In the genomic region with DNA sequence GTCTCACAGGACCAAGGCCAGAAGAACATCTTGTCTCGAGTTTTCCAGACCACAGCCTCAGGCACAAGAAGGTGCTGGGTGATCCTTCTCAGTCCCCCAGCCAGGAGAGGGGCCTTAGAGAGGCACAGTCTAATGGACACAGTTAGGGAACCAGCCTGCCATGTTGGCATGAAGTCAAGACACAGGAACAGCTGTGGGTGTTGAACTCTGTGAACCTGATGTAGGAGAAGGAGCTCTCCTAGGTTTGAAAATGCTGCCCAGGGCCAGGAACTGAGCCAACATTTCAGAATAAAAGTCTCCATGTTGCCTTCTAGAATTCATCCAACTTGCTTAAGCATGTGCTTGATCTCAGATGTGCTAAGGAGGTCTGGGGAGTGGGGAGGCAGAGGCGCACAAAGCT, we compare ENCODE assay signal across 11 mouse cellular contexts. TPM values are rescaled to one million over a fixed set of nuclear protein-coding genes. Genes with fewer than 3 reads are reported as not detected.
DNase-seq lines count a peak whose midpoint lies in the region; ATAC-seq and TF ChIP-seq lines count a peak whose summit lies in the region.
"Had no signal": no experiment of that assay in that cellular context is flagged by ENCODE, and none has a peak within 500 bp of the region (broad histone marks: within the 10 kb centered on the region; RNA-seq: fewer than 3 reads in every experiment).

No protein-coding gene starts in this region.

- peak; percentile 74 for DNase-seq in embryonic facial prominence, embryonic 14.5 days (ENCODE audit: low spot score)
- no peak for DNase-seq in embryonic facial prominence, embryonic 10.5 days (ENCODE audit: low spot score)
- DNase-seq in stomach, postnatal 0 days (ENCODE audit: low spot score): no peak
- peak; percentile 82 for DNase-seq in limb, embryonic 14.5 days (ENCODE audit: low spot score)
- DNase-seq in testis, postnatal 14 days (ENCODE audit: low spot score): peak; percentile 71
- no peak for DNase-seq in urinary bladder, postnatal 36 days (ENCODE audit: low spot score in 2 of 2)
- no peak for DNase-seq in adrenal gland, adult 8-10 months
- DNase-seq: cerebellum, postnatal 36 days had no signal

- no peak for TF ChIP-seq EP300 in stomach, postnatal 0 days (optimal IDR thresholded peaks at IDR 0.05)

- peak; percentile 50; the same call in 1 of the 2 replicates for ATAC-seq in embryonic facial prominence, embryonic 14.5 days (ENCODE audit: low read depth)
- ATAC-seq in stomach, embryonic 16.5 days (ENCODE audit: insufficient read depth, low FRiP score): 0 out of 2 replicates have a peak, but pooled peaks have one; percentile 21
- ATAC-seq in stomach, postnatal 0 days (ENCODE audit: low FRiP score, low TSS enrichment): no peak
- 0 out of 2 replicates have a peak, but pooled peaks have one; percentile 44 for ATAC-seq in limb, embryonic 14.5 days (ENCODE audit: low FRiP score, low read depth)

- no peak overlapping the region for H3K4me3 ChIP-seq in embryonic facial prominence, embryonic 14.5 days (ENCODE audit: low read depth, low read length)
- no peak overlapping the region for H3K4me3 ChIP-seq in embryonic facial prominence, embryonic 10.5 days
- H3K4me3 ChIP-seq in stomach, embryonic 16.5 days (replicated peaks; ENCODE audit: low read length): no peak overlapping the region
- H3K4me3 ChIP-seq in stomach, postnatal 0 days (ENCODE audit: low read depth, low read length): no peak overlapping the region
- H3K4me3 ChIP-seq in limb, embryonic 14.5 days (replicated peaks; ENCODE audit: low read length): no peak overlapping the region
- H3K4me3 ChIP-seq: heart, adult 2 months had no signal

- no peaks in the 10 kb centered on the region for H3K9me3 ChIP-seq in embryonic facial prominence, embryonic 14.5 days (ENCODE audit: control insufficient read depth, low read length)
- H3K9me3 ChIP-seq in embryonic facial prominence, embryonic 10.5 days: no peaks in the 10 kb centered on the region
- no peaks in the 10 kb centered on the region for H3K9me3 ChIP-seq in stomach, embryonic 16.5 days (replicated peaks; ENCODE audit: control insufficient read depth, low read length)
- H3K9me3 ChIP-seq in stomach, postnatal 0 days (ENCODE audit: control insufficient read depth, low read length): no peaks in the 10 kb centered on the region
- H3K9me3 ChIP-seq in limb, embryonic 14.5 days (ENCODE audit: control insufficient read depth, low read length): no peaks in the 10 kb centered on the region

- H3K4me2 ChIP-seq in embryonic facial prominence, embryonic 14.5 days (ENCODE audit: low read depth, low read length): no peak overlapping the region
- H3K4me2 ChIP-seq in stomach, embryonic 16.5 days (ENCODE audit: low read depth, low read length): no peak overlapping the region
- H3K4me2 ChIP-seq in stomach, postnatal 0 days (replicated peaks; ENCODE audit: low read depth): no peak overlapping the region
- H3K4me2 ChIP-seq in limb, embryonic 14.5 days (replicated peaks; ENCODE audit: low read depth, low read length, severe bottlenecking): no peak overlapping the region

- no peak overlapping the region for H3K27ac ChIP-seq in embryonic facial prominence, embryonic 14.5 days (replicated peaks; ENCODE audit: low read depth, low read length)
- H3K27ac ChIP-seq in embryonic facial prominence, embryonic 10.5 days (replicated peaks): no peak overlapping the region
- H3K27ac ChIP-seq in stomach, embryonic 16.5 days (ENCODE audit: low read length): no peak overlapping the region
- no peak overlapping the region for H3K27ac ChIP-seq in stomach, postnatal 0 days (replicated peaks)
- H3K27ac ChIP-seq in limb, embryonic 14.5 days (replicated peaks; ENCODE audit: low read depth, low read length): no peak overlapping the region
- H3K27ac ChIP-seq: heart, adult 2 months; liver, embryonic 14.5 days had no signal

- H3K36me3 ChIP-seq in embryonic facial prominence, embryonic 14.5 days (ENCODE audit: control insufficient read depth, insufficient read depth, low read length): no peaks in the 10 kb centered on the region
- no peaks in the 10 kb centered on the region for H3K36me3 ChIP-seq in embryonic facial prominence, embryonic 10.5 days (replicated peaks)
- H3K36me3 ChIP-seq in stomach, embryonic 16.5 days (ENCODE audit: control insufficient read depth, insufficient read depth, low read length): no peaks in the 10 kb centered on the region
- no peaks in the 10 kb centered on the region for H3K36me3 ChIP-seq in stomach, postnatal 0 days (ENCODE audit: control insufficient read depth, insufficient read depth, low read length)
- no peaks in the 10 kb centered on the region for H3K36me3 ChIP-seq in limb, embryonic 14.5 days (ENCODE audit: control insufficient read depth, insufficient read depth, low read length)

- WGBS in embryonic facial prominence, embryonic 14.5 days: 74% methylated on average over 2 of the region's 2 CpGs
- WGBS in embryonic facial prominence, embryonic 10.5 days: 81% methylated on average over 2 of the region's 2 CpGs
- 66% methylated on average over 2 of the region's 2 CpGs for WGBS in stomach, embryonic 16.5 days
- 58% methylated on average over 2 of the region's 2 CpGs for WGBS in stomach, postnatal 0 days
- 50% methylated on average over 2 of the region's 2 CpGs for WGBS in limb, embryonic 14.5 days

- 0 out of 2 replicates have a peak, but pooled peaks cover 8% of the 10 kb centered on the region for H3K4me1 ChIP-seq in embryonic facial prominence, embryonic 14.5 days (ENCODE audit: control insufficient read depth, insufficient read depth, low read length)
- H3K4me1 ChIP-seq in embryonic facial prominence, embryonic 10.5 days: peaks cover 20% of the 10 kb centered on the region; the same call in 1 of the 2 replicates
- H3K4me1 ChIP-seq in stomach, embryonic 16.5 days (ENCODE audit: control insufficient read depth, insufficient read depth, low read length): peaks cover 6% of the 10 kb centered on the region; the same call in 1 of the 2 replicates
- H3K4me1 ChIP-seq in stomach, postnatal 0 days (replicated peaks; ENCODE audit: control insufficient read depth, insufficient read depth): no peaks in the 10 kb centered on the region
- H3K4me1 ChIP-seq in limb, embryonic 14.5 days (ENCODE audit: control insufficient read depth, insufficient read depth, low read length): peaks cover 16% of the 10 kb centered on the region

- no peak for TF ChIP-seq CTCF in stomach, postnatal 0 days (IDR thresholded peaks at IDR 0.05; ENCODE audit: low read depth)

- no peak overlapping the region for H3K9ac ChIP-seq in embryonic facial prominence, embryonic 14.5 days (ENCODE audit: low read depth, low read length)
- no peak overlapping the region for H3K9ac ChIP-seq in stomach, embryonic 16.5 days (ENCODE audit: low read length)
- H3K9ac ChIP-seq in stomach, postnatal 0 days (ENCODE audit: low read length): no peak overlapping the region
- H3K9ac ChIP-seq in limb, embryonic 14.5 days (ENCODE audit: low read depth, low read length, severe bottlenecking): no peak overlapping the region
- H3K9ac ChIP-seq: liver, embryonic 14.5 days had no signal

- no peak for TF ChIP-seq POLR2A in limb, embryonic 14.5 days (IDR thresholded peaks at IDR 0.05; ENCODE audit: borderline replicate concordance, extremely low read depth, insufficient read depth, insufficient read length)

- H3K27me3 ChIP-seq in embryonic facial prominence, embryonic 14.5 days (replicated peaks; ENCODE audit: control insufficient read depth, insufficient read depth, low read length): no peaks in the 10 kb centered on the region
- H3K27me3 ChIP-seq in embryonic facial prominence, embryonic 10.5 days (replicated peaks; ENCODE audit: low read depth, poor library complexity, severe bottlenecking): peaks cover 6% of the 10 kb centered on the region
- H3K27me3 ChIP-seq in stomach, embryonic 16.5 days (ENCODE audit: control insufficient read depth, insufficient read depth, low read length): no peaks in the 10 kb centered on the region
- no peaks in the 10 kb centered on the region for H3K27me3 ChIP-seq in stomach, postnatal 0 days (ENCODE audit: control insufficient read depth, insufficient read depth, low read length)
- no peaks in the 10 kb centered on the region for H3K27me3 ChIP-seq in limb, embryonic 14.5 days (ENCODE audit: control insufficient read depth, insufficient read depth, low read length)

RNA-seq across cellular contexts. Expression of a gene that starts 41.5 kb away (rescaled TPM):
- 19.9 and 20.2 TPM in 2 replicates for polyA plus RNA-seq in embryonic facial prominence, embryonic 14.5 days (2014; fragmentation: Nextera tagmentation; extraction: Ambion mirVana)
- 13.6 and 14.8 TPM in 2 replicates for polyA plus RNA-seq in embryonic facial prominence, embryonic 10.5 days (2016; fragmentation: Nextera tagmentation; extraction: Ambion mirVana)
- polyA plus RNA-seq in stomach, embryonic 16.5 days (2015; fragmentation: Nextera tagmentation; extraction: Ambion mirVana): 5.1 and 5.8 TPM in 2 replicates
- 4.2 TPM in 2 replicates for polyA plus RNA-seq in stomach, postnatal 0 days (2015; fragmentation: Nextera tagmentation; extraction: Ambion mirVana)
- 16.2 and 16.5 TPM in 2 replicates for polyA plus RNA-seq in limb, embryonic 14.5 days (2012; rRNA removed)
- 19.5 and 21.4 TPM in 2 replicates for polyA plus RNA-seq in limb, embryonic 14.5 days (2014; fragmentation: Nextera tagmentation; extraction: Ambion mirVana)
- 100 to 1,000 TPM in 1 of 4 experiments, 10 to 100 TPM in 3; 51.4 to 101 (median 75.3) TPM for total RNA-seq in adrenal gland, adult 8-10 months (2022)

Comparison
In these comparisons a context has a peak if more than half of its experiments do, and no peak if none do; other contexts are left out.
1. DNase-seq: peak in embryonic facial prominence, embryonic 14.5 days (single experiment), limb, embryonic 14.5 days (single experiment) and testis, postnatal 14 days (single experiment); none in embryonic facial prominence, embryonic 10.5 days (single experiment), stomach, postnatal 0 days (single experiment), urinary bladder, postnatal 36 days (0 of 2) and adrenal gland, adult 8-10 months (single experiment).